Mouse (Mus musculus) thymus, adult 2 months (tissue): Measurements from ENCODE around the gene Rbms1.

Experiments
- CTCF ChIP-seq: fragments of 200-500 bp; IDR thresholded peaks from 2 replicates; pipeline ENCODE4 v1.5.1; 2012; ENCODE audit warnings: mild to moderate bottlenecking, control low read depth, low read length, moderate library complexity, borderline replicate concordance; ENCODE audit not compliant: control insufficient read depth, poor library complexity, insufficient read depth; ENCODE audit errors: extremely low read depth
- POLR2A ChIP-seq: fragments of 200-500 bp; IDR thresholded peaks from 2 replicates; pipeline ENCODE4 v1.6.1; 2012; ENCODE audit warnings: mild to moderate bottlenecking, low read length, control low read depth, moderate library complexity; ENCODE audit not compliant: control insufficient read depth, poor library complexity, insufficient read depth; ENCODE audit errors: extremely low read depth

GRCm38 (mm10) chr2:60708671-60709070 lies 254.3 kb downstream of the Rbms1 start:
- TF ChIP-seq CTCF (no peak), POLR2A (no peak)
